Mouse (Mus musculus): ENCODE results near the gene Nap1l4.
A peak's percentile ranks its signal among the peaks of the same experiment; 100 is the strongest.

GRCm38 (mm10) chr7:143506675-143507074, 42.2 kb downstream of the Nap1l4 start:
- TF ChIP-seq CTCF (IDR thresholded peaks at IDR 0.05; ENCODE audit: extremely low read depth, insufficient read depth, insufficient read length, insufficient replicate concordance) (peak; percentile 29; the same call in 1 of the 2 replicates), POLR2A (IDR thresholded peaks at IDR 0.05; ENCODE audit: low read depth, low read length) (no peak)
